Mouse (Mus musculus) E14TG2a.4 (cell line): ENCODE measurements around the gene Gm28102.
"Not testable (repeated sequence)": the region's sequence is repeated elsewhere in the genome, so short reads cannot be mapped to it uniquely, and the experiment has no call there.

Source experiments
- CTCF ChIP-seq: conservative IDR thresholded peaks from 2 replicates; pipeline ENCODE4 v1.5.1; 2014; ENCODE audit warnings: low read length
- NANOG ChIP-seq: IDR thresholded peaks from 2 replicates; pipeline ENCODE4 v1.6.1; 2014; ENCODE audit warnings: borderline replicate concordance, low read length, mixed read lengths
- POU5F1 ChIP-seq: IDR thresholded peaks from 2 replicates; pipeline ENCODE4 v1.6.1; 2014; ENCODE audit warnings: low read length, borderline replicate concordance

- TF ChIP-seq CTCF, NANOG, POU5F1: not testable (repeated sequence)
These were observed at the start of gene Gm28102 for GRCm38 (mm10) chrY:88053015-88053414.
